Mouse (Mus musculus): ENCODE measurements around the gene Ssxb6.
"Not testable (repeated sequence)": the region's sequence is repeated elsewhere in the genome, so short reads cannot be mapped to it uniquely, and the experiment has no call there.

Gene Ssxb6

GRCm38 (mm10) chrX:8548155-8548554 lies at the start of gene Ssxb6:
Gene Ssxb6, minus strand, starts transcription at chrX:8548255.
- not testable (repeated sequence) for DNase-seq (ENCODE audit: low read depth, low spot score)

- not testable (repeated sequence) for DNase-seq (ENCODE audit: low read depth, low spot score)
Observed at GRCm38 (mm10) chrX:8591716-8592115, 43.7 kb upstream of the Ssxb6 start, which contains the start of gene Ssxb3. Gene Ssxb3, minus strand, starts transcription at chrX:8591816.

- DNase-seq (ENCODE audit: low read depth, low spot score), result no peak
Observed at GRCm38 (mm10) chrX:8524854-8525253, 23.2 kb downstream of the Ssxb6 start, which contains the start of gene Gm14459. Gene Gm14459, minus strand, starts transcription at chrX:8524954.
